Mouse (Mus musculus): ENCODE data around the gene Rln1. TPM values are rescaled to one million over a fixed set of nuclear protein-coding genes. Genes with fewer than 3 reads are reported as not detected.

Gene Rln1
- polyA plus RNA-seq, 1 experiment from 2014 or later, result 2.5 TPM

GRCm38 (mm10) chr19:29323416-29324049, 10.9 kb downstream of the Rln1 start:
- Histone ChIP-seq H3K4me3 (no peak overlapping the region), H3K27me3 (replicated peaks) (no peaks in the 10 kb centered on the region; the same call in 1 of the 2 replicates), H3K4me1 (peaks cover 5% of the 10 kb centered on the region; the same call in 1 of the 2 replicates), H3K36me3 (replicated peaks) (no peaks in the 10 kb centered on the region), H3K9ac (no peak overlapping the region), H3K4me2 (no peak overlapping the region), H3K9me3 (no peaks in the 10 kb centered on the region), H3K27ac (no peak overlapping the region)
- WGBS, result 83% methylated on average over 8 of the region's 8 CpGs
- ATAC-seq (replicated peaks), result no peak

- 43% methylated on average over 7 of the region's 7 CpGs for WGBS
- H3K27me3 ChIP-seq (replicated peaks), result no peaks in the 10 kb centered on the region
- no peak overlapping the region for H3K27ac ChIP-seq
- H3K9me3 ChIP-seq, result 0 out of 2 replicates have a peak, but pooled peaks cover 5% of the 10 kb centered on the region
- ATAC-seq (replicated peaks), result no peak
- H3K4me3 ChIP-seq, result no peak overlapping the region
- H3K4me2 ChIP-seq, result no peak overlapping the region
- H3K36me3 ChIP-seq (replicated peaks), result peaks cover 33% of the 10 kb centered on the region
- no peak overlapping the region for H3K9ac ChIP-seq
- H3K4me1 ChIP-seq, result no peaks in the 10 kb centered on the region
Measured at GRCm38 (mm10) chr19:29312661-29313060, 21.8 kb downstream of the Rln1 start.

- H3K4me3 ChIP-seq, result no peak overlapping the region
- H3K4me2 ChIP-seq, result no peak overlapping the region
- H3K9me3 ChIP-seq, result no peaks in the 10 kb centered on the region
- ATAC-seq (replicated peaks), result no peak
- WGBS, result 95% methylated on average over 8 of the region's 8 CpGs
- H3K9ac ChIP-seq, result no peak overlapping the region
- H3K27me3 ChIP-seq (replicated peaks), result no peaks in the 10 kb centered on the region
- no peaks in the 10 kb centered on the region for H3K4me1 ChIP-seq
- H3K36me3 ChIP-seq (replicated peaks), result peaks cover 29% of the 10 kb centered on the region
- no peak overlapping the region for H3K27ac ChIP-seq
Measured at GRCm38 (mm10) chr19:29311791-29312190, 22.7 kb downstream of the Rln1 start.

- peaks cover 23% of the 10 kb centered on the region for H3K36me3 ChIP-seq (replicated peaks)
- H3K27me3 ChIP-seq (replicated peaks), result no peaks in the 10 kb centered on the region
- H3K4me2 ChIP-seq, result no peak overlapping the region
- H3K27ac ChIP-seq, result no peak overlapping the region
- H3K9ac ChIP-seq, result no peak overlapping the region
- H3K9me3 ChIP-seq, result no peaks in the 10 kb centered on the region
- no peak for ATAC-seq (replicated peaks)
- no peak overlapping the region for H3K4me3 ChIP-seq
- no peaks in the 10 kb centered on the region for H3K4me1 ChIP-seq
Measured at GRCm38 (mm10) chr19:29308832-29309231, 25.6 kb downstream of the Rln1 start.

GRCm38 (mm10) chr19:29302119-29302518, 32.4 kb downstream of the Rln1 start:
- H3K27ac ChIP-seq, result no peak overlapping the region
- H3K36me3 ChIP-seq (replicated peaks), result peaks cover 20% of the 10 kb centered on the region; the same call in 1 of the 2 replicates
- no peak for ATAC-seq (replicated peaks)
- H3K9ac ChIP-seq, result no peak overlapping the region
- 84% methylated on average over 2 of the region's 2 CpGs for WGBS
- no peaks in the 10 kb centered on the region for H3K9me3 ChIP-seq
- no peak overlapping the region for H3K4me3 ChIP-seq
- H3K4me1 ChIP-seq, result no peaks in the 10 kb centered on the region
- H3K27me3 ChIP-seq (replicated peaks), result no peaks in the 10 kb centered on the region
- no peak overlapping the region for H3K4me2 ChIP-seq

- H3K27ac ChIP-seq, result no peak overlapping the region
- no peaks in the 10 kb centered on the region for H3K27me3 ChIP-seq (replicated peaks)
- no peak overlapping the region for H3K9ac ChIP-seq
- H3K4me3 ChIP-seq, result no peak overlapping the region
- H3K4me1 ChIP-seq, result no peaks in the 10 kb centered on the region
- peaks cover 22% of the 10 kb centered on the region; the same call in 1 of the 2 replicates for H3K36me3 ChIP-seq (replicated peaks)
- ATAC-seq (replicated peaks), result no peak
- no peaks in the 10 kb centered on the region for H3K9me3 ChIP-seq
- H3K4me2 ChIP-seq, result no peak overlapping the region
- 90% methylated on average over 13 of the region's 13 CpGs for WGBS
Measured at GRCm38 (mm10) chr19:29300919-29301318, 33.6 kb downstream of the Rln1 start.

GRCm38 (mm10) chr19:29297366-29297765, 37.1 kb downstream of the Rln1 start:
- Histone ChIP-seq H3K36me3 (replicated peaks) (peaks cover 30% of the 10 kb centered on the region; the same call in 1 of the 2 replicates), H3K4me3 (no peak overlapping the region), H3K9me3 (no peaks in the 10 kb centered on the region), H3K9ac (no peak overlapping the region), H3K4me1 (no peaks in the 10 kb centered on the region), H3K27ac (no peak overlapping the region), H3K4me2 (no peak overlapping the region), H3K27me3 (replicated peaks) (no peaks in the 10 kb centered on the region)
- WGBS, result 98% methylated on average over 1 of the region's 1 CpGs
- no peak for ATAC-seq (replicated peaks)

GRCm38 (mm10) chr19:29296166-29296565, 38.3 kb downstream of the Rln1 start:
- no peak overlapping the region for H3K4me2 ChIP-seq
- ATAC-seq (replicated peaks), result no peak
- H3K9ac ChIP-seq, result no peak overlapping the region
- no peaks in the 10 kb centered on the region for H3K4me1 ChIP-seq
- peaks cover 37% of the 10 kb centered on the region for H3K36me3 ChIP-seq (replicated peaks)
- H3K4me3 ChIP-seq, result no peak overlapping the region
- no peaks in the 10 kb centered on the region for H3K9me3 ChIP-seq
- no peaks in the 10 kb centered on the region for H3K27me3 ChIP-seq (replicated peaks)
- no peak overlapping the region for H3K27ac ChIP-seq

GRCm38 (mm10) chr19:29294756-29295155, 39.7 kb downstream of the Rln1 start:
- Histone ChIP-seq H3K9ac (no peak overlapping the region), H3K9me3 (no peaks in the 10 kb centered on the region), H3K4me3 (no peak overlapping the region), H3K4me1 (no peaks in the 10 kb centered on the region), H3K27me3 (replicated peaks) (no peaks in the 10 kb centered on the region), H3K27ac (no peak overlapping the region), H3K36me3 (replicated peaks) (peaks cover 26% of the 10 kb centered on the region), H3K4me2 (no peak overlapping the region)
- WGBS, result 62% methylated on average over 2 of the region's 2 CpGs
- no peak for ATAC-seq (replicated peaks)

GRCm38 (mm10) chr19:29292546-29292945, 41.9 kb downstream of the Rln1 start:
- 83% methylated on average over 4 of the region's 4 CpGs for WGBS

GRCm38 (mm10) chr19:29291532-29291931, 42.9 kb downstream of the Rln1 start:
- no peaks in the 10 kb centered on the region for H3K4me1 ChIP-seq
- H3K27me3 ChIP-seq (replicated peaks), result no peaks in the 10 kb centered on the region
- no peak overlapping the region for H3K4me2 ChIP-seq
- no peak for ATAC-seq (replicated peaks)
- H3K4me3 ChIP-seq, result no peak overlapping the region
- no peaks in the 10 kb centered on the region for H3K9me3 ChIP-seq
- H3K9ac ChIP-seq, result no peak overlapping the region
- H3K36me3 ChIP-seq (replicated peaks), result peaks cover 25% of the 10 kb centered on the region
- H3K27ac ChIP-seq, result no peak overlapping the region
- WGBS, result 89% methylated on average over 14 of the region's 14 CpGs

More at GRCm38 (mm10) chr19:29292546-29292945, 41.9 kb downstream of the Rln1 start:
- H3K4me1 ChIP-seq, result no peaks in the 10 kb centered on the region
- H3K4me2 ChIP-seq, result no peak overlapping the region
- H3K9me3 ChIP-seq, result no peaks in the 10 kb centered on the region
- H3K4me3 ChIP-seq, result no peak overlapping the region
- H3K27ac ChIP-seq, result no peak overlapping the region
- H3K27me3 ChIP-seq (replicated peaks), result no peaks in the 10 kb centered on the region
- no peak for ATAC-seq (replicated peaks)
- H3K9ac ChIP-seq, result no peak overlapping the region
- peaks cover 25% of the 10 kb centered on the region for H3K36me3 ChIP-seq (replicated peaks)

- Histone ChIP-seq H3K4me2 (no peak overlapping the region), H3K36me3 (replicated peaks) (peaks cover 15% of the 10 kb centered on the region)
- WGBS, result 73% methylated on average over 8 of the region's 8 CpGs
Measured at GRCm38 (mm10) chr19:29287863-29288262, 46.6 kb downstream of the Rln1 start.

GRCm38 (mm10) chr19:29285451-29285869, 49.0 kb downstream of the Rln1 start:
- H3K4me3 ChIP-seq, result no peak overlapping the region
- H3K4me1 ChIP-seq, result no peaks in the 10 kb centered on the region
- no peak overlapping the region for H3K9ac ChIP-seq
- no peak overlapping the region for H3K4me2 ChIP-seq
- H3K27me3 ChIP-seq (replicated peaks), result no peaks in the 10 kb centered on the region
- peaks cover 4% of the 10 kb centered on the region; the same call in 1 of the 2 replicates for H3K36me3 ChIP-seq (replicated peaks)
- H3K27ac ChIP-seq, result 0 out of 2 replicates have a peak overlapping the region, but pooled peaks have one; percentile 2
- ATAC-seq (replicated peaks), result peak; percentile 45; the same call in 1 of the 2 replicates
- 11% methylated on average over 7 of the region's 7 CpGs for WGBS
- H3K9me3 ChIP-seq, result no peaks in the 10 kb centered on the region

More at GRCm38 (mm10) chr19:29287863-29288262, 46.6 kb downstream of the Rln1 start:
- H3K27ac ChIP-seq, result no peak overlapping the region
- H3K9me3 ChIP-seq, result no peaks in the 10 kb centered on the region
- no peak overlapping the region for H3K9ac ChIP-seq
- H3K4me1 ChIP-seq, result no peaks in the 10 kb centered on the region
- no peak for ATAC-seq (replicated peaks)
- no peaks in the 10 kb centered on the region for H3K27me3 ChIP-seq (replicated peaks)
- H3K4me3 ChIP-seq, result no peak overlapping the region

All from midbrain, embryonic 15.5 days (tissue).